Mouse (Mus musculus): ENCODE measurements around the gene Ranbp9. TPM values are rescaled to one million over a fixed set of nuclear protein-coding genes. Genes with fewer than 3 reads are reported as not detected.

Ranbp9 gene
- polyA plus RNA-seq, 1 experiment from 2014 or later: 13.4 TPM

- Histone ChIP-seq H3K27ac (replicated peaks) (no peak overlapping the region), H3K4me1 (peaks cover 10% of the 10 kb centered on the region), H3K9me3 (0 out of 2 replicates have a peak, but pooled peaks cover 5% of the 10 kb centered on the region), H3K36me3 (peaks cover 45% of the 10 kb centered on the region), H3K9ac (replicated peaks) (no peak overlapping the region), H3K27me3 (no peaks in the 10 kb centered on the region), H3K4me3 (peak overlapping the region; percentile 92), H3K4me2 (replicated peaks) (peak overlapping the region; percentile 69; the same call in 1 of the 2 replicates)
- WGBS: 77% methylated on average over 9 of the region's 17 CpGs
- ATAC-seq (ENCODE audit: low FRiP score, low read depth): peak; percentile 60
Observed at GRCm38 (mm10) chr13:43397700-43398296, 83.3 kb downstream of the Ranbp9 start.

- Histone ChIP-seq H3K4me1 (no peaks in the 10 kb centered on the region), H3K4me2 (replicated peaks) (no peak overlapping the region), H3K9ac (replicated peaks) (no peak overlapping the region), H3K4me3 (no peak overlapping the region), H3K36me3 (peaks cover 7% of the 10 kb centered on the region; the same call in 1 of the 2 replicates), H3K9me3 (no peaks in the 10 kb centered on the region; the same call in 1 of the 2 replicates), H3K27me3 (no peaks in the 10 kb centered on the region), H3K27ac (replicated peaks) (no peak overlapping the region)
- no peak for ATAC-seq (ENCODE audit: low FRiP score, low read depth)
- WGBS: 95% methylated on average over 10 of the region's 10 CpGs
Observed at GRCm38 (mm10) chr13:43385321-43385720, 95.8 kb downstream of the Ranbp9 start.

- H3K4me3 ChIP-seq: no peak overlapping the region
- no peaks in the 10 kb centered on the region for H3K4me1 ChIP-seq
- no peak for ATAC-seq (ENCODE audit: low FRiP score, low read depth)
- 85% methylated on average over 3 of the region's 3 CpGs for WGBS
- H3K27me3 ChIP-seq: no peaks in the 10 kb centered on the region
- H3K4me2 ChIP-seq (replicated peaks): no peak overlapping the region
- peaks cover 23% of the 10 kb centered on the region for H3K36me3 ChIP-seq
- H3K27ac ChIP-seq (replicated peaks): no peak overlapping the region
- no peaks in the 10 kb centered on the region for H3K9me3 ChIP-seq
- no peak overlapping the region for H3K9ac ChIP-seq (replicated peaks)
Observed at GRCm38 (mm10) chr13:43379989-43380388, 101.1 kb downstream of the Ranbp9 start.

- H3K27ac ChIP-seq (replicated peaks): no peak overlapping the region
- WGBS: 58% methylated on average over 2 of the region's 2 CpGs
- ATAC-seq (ENCODE audit: low FRiP score, low read depth): no peak
- H3K27me3 ChIP-seq: no peaks in the 10 kb centered on the region
- H3K4me1 ChIP-seq: no peaks in the 10 kb centered on the region
- no peak overlapping the region for H3K9ac ChIP-seq (replicated peaks)
- peaks cover 3% of the 10 kb centered on the region; the same call in 1 of the 2 replicates for H3K9me3 ChIP-seq
- H3K36me3 ChIP-seq: peaks cover 46% of the 10 kb centered on the region
- no peak overlapping the region for H3K4me3 ChIP-seq
- H3K4me2 ChIP-seq (replicated peaks): no peak overlapping the region
Observed at GRCm38 (mm10) chr13:43374918-43375432, 106.1 kb downstream of the Ranbp9 start.

GRCm38 (mm10) chr13:43374205-43374604 lies 106.9 kb downstream of the Ranbp9 start:
- Histone ChIP-seq H3K9me3 (peaks cover 3% of the 10 kb centered on the region; the same call in 1 of the 2 replicates), H3K9ac (replicated peaks) (no peak overlapping the region), H3K4me1 (no peaks in the 10 kb centered on the region), H3K36me3 (peaks cover 46% of the 10 kb centered on the region), H3K4me2 (replicated peaks) (no peak overlapping the region), H3K27ac (replicated peaks) (no peak overlapping the region), H3K4me3 (no peak overlapping the region), H3K27me3 (no peaks in the 10 kb centered on the region)
- 87% methylated on average over 10 of the region's 10 CpGs for WGBS
- no peak for ATAC-seq (ENCODE audit: low FRiP score, low read depth)

GRCm38 (mm10) chr13:43372892-43373291 lies 108.2 kb downstream of the Ranbp9 start:
- H3K36me3 ChIP-seq: peaks cover 43% of the 10 kb centered on the region
- WGBS: 92% methylated on average over 1 of the region's 1 CpGs
- H3K4me2 ChIP-seq (replicated peaks): no peak overlapping the region

GRCm38 (mm10) chr13:43370063-43370462 lies 111.0 kb downstream of the Ranbp9 start:
- Histone ChIP-seq H3K4me1 (peaks cover 8% of the 10 kb centered on the region), H3K27ac (replicated peaks) (no peak overlapping the region), H3K36me3 (peaks cover 26% of the 10 kb centered on the region), H3K9ac (replicated peaks) (no peak overlapping the region), H3K4me2 (replicated peaks) (no peak overlapping the region), H3K27me3 (no peaks in the 10 kb centered on the region), H3K9me3 (peaks cover 3% of the 10 kb centered on the region; the same call in 1 of the 2 replicates), H3K4me3 (no peak overlapping the region)
- 95% methylated on average over 6 of the region's 6 CpGs for WGBS
- no peak for ATAC-seq (ENCODE audit: low FRiP score, low read depth)

More at GRCm38 (mm10) chr13:43372892-43373291, 108.2 kb downstream of the Ranbp9 start:
- H3K27ac ChIP-seq (replicated peaks): no peak overlapping the region
- peaks cover 3% of the 10 kb centered on the region; the same call in 1 of the 2 replicates for H3K9me3 ChIP-seq
- no peak overlapping the region for H3K4me3 ChIP-seq
- no peaks in the 10 kb centered on the region for H3K4me1 ChIP-seq
- no peaks in the 10 kb centered on the region for H3K27me3 ChIP-seq
- ATAC-seq (ENCODE audit: low FRiP score, low read depth): no peak
- H3K9ac ChIP-seq (replicated peaks): no peak overlapping the region

GRCm38 (mm10) chr13:43365825-43366184 lies 115.3 kb downstream of the Ranbp9 start:
- Histone ChIP-seq H3K4me1 (peaks cover 12% of the 10 kb centered on the region), H3K36me3 (peaks cover 3% of the 10 kb centered on the region; the same call in 1 of the 2 replicates), H3K27ac (replicated peaks) (peak overlapping the region; percentile 63), H3K27me3 (no peaks in the 10 kb centered on the region), H3K9me3 (no peaks in the 10 kb centered on the region), H3K4me3 (peak overlapping the region; percentile 56), H3K4me2 (replicated peaks) (peak overlapping the region; percentile 73), H3K9ac (replicated peaks) (peak overlapping the region; percentile 72)
- WGBS: 10% methylated on average over 11 of the region's 11 CpGs
- peak; percentile 59 for ATAC-seq (ENCODE audit: low FRiP score, low read depth)

GRCm38 (mm10) chr13:43364985-43365824 lies 115.9 kb downstream of the Ranbp9 start, which contains the start of gene Sirt5:
Gene Sirt5 (plus strand): TSS chr13:43365496.
- peak within 1 kb of the TSS; percentile 63 for H3K27ac ChIP-seq (replicated peaks)
- H3K36me3 ChIP-seq: no peaks in the 10 kb centered on the region
- H3K4me3 ChIP-seq: peak within 1 kb of the TSS; percentile 56
- H3K9me3 ChIP-seq: no peaks in the 10 kb centered on the region
- peak within 1 kb of the TSS; percentile 72 for H3K9ac ChIP-seq (replicated peaks)
- no peaks in the 10 kb centered on the region for H3K27me3 ChIP-seq
- peak within 1 kb of the TSS; percentile 73 for H3K4me2 ChIP-seq (replicated peaks)
- WGBS: 14% methylated on average over 42 of the region's 42 CpGs
- peak; percentile 95 for ATAC-seq (ENCODE audit: low FRiP score, low read depth)
- peaks cover 12% of the 10 kb centered on the region for H3K4me1 ChIP-seq

GRCm38 (mm10) chr13:43362353-43362752 lies 118.7 kb downstream of the Ranbp9 start:
- Histone ChIP-seq H3K4me3 (no peak overlapping the region), H3K9ac (replicated peaks) (no peak overlapping the region), H3K36me3 (no peaks in the 10 kb centered on the region), H3K4me1 (peaks cover 17% of the 10 kb centered on the region), H3K4me2 (replicated peaks) (no peak overlapping the region), H3K27ac (replicated peaks) (no peak overlapping the region), H3K27me3 (no peaks in the 10 kb centered on the region), H3K9me3 (no peaks in the 10 kb centered on the region)
- 83% methylated on average over 9 of the region's 9 CpGs for WGBS
- no peak for ATAC-seq (ENCODE audit: low FRiP score, low read depth)

GRCm38 (mm10) chr13:43360534-43360933 lies 120.5 kb downstream of the Ranbp9 start:
- H3K9ac ChIP-seq (replicated peaks): no peak overlapping the region
- no peaks in the 10 kb centered on the region for H3K36me3 ChIP-seq
- H3K27ac ChIP-seq (replicated peaks): no peak overlapping the region
- WGBS: 70% methylated on average over 6 of the region's 6 CpGs
- no peaks in the 10 kb centered on the region for H3K9me3 ChIP-seq
- H3K4me2 ChIP-seq (replicated peaks): no peak overlapping the region
- H3K4me1 ChIP-seq: peaks cover 9% of the 10 kb centered on the region
- no peaks in the 10 kb centered on the region for H3K27me3 ChIP-seq
- H3K4me3 ChIP-seq: no peak overlapping the region
- ATAC-seq (ENCODE audit: low FRiP score, low read depth): no peak
